Mouse (Mus musculus) adrenal gland (tissue): ENCODE measurements around the gene Btc.

ENCODE experiments used
- intact Hi-C: fragments of 180-260 bp; cut with DNase I; formaldehyde crosslinking; loops from one replicate; pipeline ENCODE4 v1.15.1; 2025
- long read RNA-seq, 2 experiments: library from polyadenylated mRNA; unstranded; transcript quantifications; one replicate each; pipeline ENCODE4 v2.0.0; 2020; ENCODE audit warnings: borderline replicate concordance in 1 of 2; ENCODE audit not compliant: insufficient replicate concordance in 1 of 2

The Btc gene
- long read RNA-seq, experiment 1, result 0 reads
- long read RNA-seq, experiment 2, result 0 reads

- intact Hi-C loops, result no loop called here
Measured at GRCm38 (mm10) chr5:91402339-91403211, at the start of gene Btc. TSS of gene Btc (minus strand) at chr5:91402994.

GRCm38 (mm10) chr5:91444981-91445517 is 42.3 kb upstream of the Btc start:
- intact Hi-C loops, result no loop called here

GRCm38 (mm10) chr5:91436563-91436962 is 33.8 kb upstream of the Btc start:
- intact Hi-C loops, result no loop called here

GRCm38 (mm10) chr5:91434723-91435658 is 32.2 kb upstream of the Btc start:
- intact Hi-C loops, result no loop called here

GRCm38 (mm10) chr5:91428547-91428946 is 25.8 kb upstream of the Btc start:
- intact Hi-C loops, result no loop called here

GRCm38 (mm10) chr5:91413814-91414213 is 11.0 kb upstream of the Btc start:
- intact Hi-C loops, result no loop called here

- intact Hi-C loops, result no loop called here
Measured at GRCm38 (mm10) chr5:91404263-91404662, 1.5 kb upstream of the Btc start.

- intact Hi-C loops, result no loop called here
Measured at GRCm38 (mm10) chr5:91403281-91403680, 487 bp upstream of the Btc start.

- intact Hi-C loops, result no loop called here
Measured at GRCm38 (mm10) chr5:91400493-91401096, 2.2 kb downstream of the Btc start.

GRCm38 (mm10) chr5:91375467-91375866 is 27.3 kb downstream of the Btc start:
- intact Hi-C loops, result no loop called here

- intact Hi-C loops, result no loop called here
Measured at GRCm38 (mm10) chr5:91368061-91368565, 34.7 kb downstream of the Btc start.

- intact Hi-C loops, result no loop called here
Measured at GRCm38 (mm10) chr5:91366925-91367324, 35.9 kb downstream of the Btc start.

- intact Hi-C loops, result no loop called here
Measured at GRCm38 (mm10) chr5:91363274-91363991, 39.4 kb downstream of the Btc start.

GRCm38 (mm10) chr5:91352645-91353044 is 50.1 kb downstream of the Btc start:
- intact Hi-C loops, result no loop called here

- intact Hi-C loops, result no loop called here
Measured at GRCm38 (mm10) chr5:91345681-91346080, 57.1 kb downstream of the Btc start.

GRCm38 (mm10) chr5:91345064-91345463 is 57.7 kb downstream of the Btc start:
- intact Hi-C loops, result no loop called here

GRCm38 (mm10) chr5:91341981-91342760 is 60.6 kb downstream of the Btc start:
- intact Hi-C loops, result no loop called here

GRCm38 (mm10) chr5:91334227-91334626 is 68.6 kb downstream of the Btc start:
- intact Hi-C loops, result no loop called here

GRCm38 (mm10) chr5:91332079-91332865 is 70.5 kb downstream of the Btc start:
- intact Hi-C loops, result no loop called here
